Mouse (Mus musculus) cortical plate, adult 2 months (tissue): ENCODE measurements around the gene A930017K11Rik. TPM values are rescaled to one million over a fixed set of nuclear protein-coding genes. Genes with fewer than 3 reads are reported as not detected.
A peak's percentile ranks its signal among the peaks of the same experiment; 100 is the strongest.

Experiments used
- H3K27ac ChIP-seq: fragments of 200-500 bp; 2 replicates; pipeline ENCODE4 v1.5.1; 2012; ENCODE audit warnings: low read length, control low read depth, inconsistent platforms; ENCODE audit not compliant: insufficient read depth
- H3K4me1 ChIP-seq: fragments of 200-500 bp; 2 replicates; pipeline ENCODE4 v1.6.1; 2011; ENCODE audit warnings: low read length; ENCODE audit not compliant: control insufficient read depth, insufficient read depth
- H3K4me3 ChIP-seq: fragments of 200-500 bp; 2 replicates; pipeline ENCODE4 v1.5.1; 2011; ENCODE audit warnings: mild to moderate bottlenecking, low read length, control low read depth; ENCODE audit not compliant: insufficient read depth
- CTCF ChIP-seq: fragments of 200-500 bp; IDR thresholded peaks from 2 replicates; pipeline ENCODE4 v1.5.1; 2011; ENCODE audit warnings: mild to moderate bottlenecking, control low read depth, low read length; ENCODE audit not compliant: insufficient read depth; ENCODE audit errors: extremely low read depth
- POLR2A ChIP-seq: fragments of 200-500 bp; IDR thresholded peaks from 2 replicates; pipeline ENCODE4 v1.6.1; 2011; ENCODE audit warnings: mild to moderate bottlenecking, low read length, control low read depth; ENCODE audit not compliant: insufficient read depth; ENCODE audit errors: extremely low read depth
- polyA plus RNA-seq: library from polyadenylated mRNA; depleted of rRNA; stranded (reverse); fragments of >200 nt; gene quantifications from 2 replicates; pipeline ENCODE4 v1.2.3, GENCODE M21; 2012; rRNA removed

The A930017K11Rik gene
- 0.79 and 0.92 TPM in 2 replicates for polyA plus RNA-seq

DNA sequence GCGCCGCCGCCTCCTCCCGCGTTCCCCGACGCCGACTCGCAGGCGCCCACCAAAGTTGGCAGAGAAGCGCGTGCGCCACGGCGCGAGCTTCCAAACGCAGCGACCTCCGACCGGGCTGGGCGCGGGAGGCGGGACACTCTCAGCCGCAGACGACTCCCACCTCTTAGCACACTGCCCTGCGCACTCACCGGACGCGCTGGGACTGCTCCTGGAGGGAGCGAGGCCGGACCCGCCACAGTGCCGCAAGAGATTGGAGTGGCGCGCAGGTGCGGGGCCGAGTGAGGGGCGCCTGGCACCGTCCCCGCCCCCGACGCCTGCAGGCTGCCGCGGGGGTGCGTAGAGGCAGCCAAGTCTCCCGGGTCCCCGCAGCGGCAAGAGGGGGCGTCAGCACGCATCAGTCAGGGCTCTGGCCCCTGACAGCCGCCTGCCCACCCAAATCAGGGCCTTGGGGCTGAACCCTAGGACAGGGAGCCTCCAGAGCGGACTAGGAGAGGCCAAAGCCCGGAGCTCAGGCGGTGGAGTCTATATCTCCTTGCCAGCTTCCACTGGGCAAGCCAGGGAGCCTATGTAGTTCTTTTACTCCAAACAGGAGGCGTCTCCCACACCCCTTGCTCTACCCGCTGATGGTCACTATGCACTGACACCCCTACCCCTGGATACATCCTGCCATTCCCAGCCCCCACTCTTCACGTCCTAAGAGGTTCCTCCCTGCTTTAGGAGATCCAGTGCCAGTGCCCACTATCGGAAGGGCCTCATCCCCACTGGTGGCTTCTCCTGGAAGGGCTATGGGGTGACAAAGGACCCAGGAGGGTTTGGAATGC lies at the start of gene A930017K11Rik:
TSS of gene A930017K11Rik (minus strand) at position 763 of the 821 bp plus-strand sequence.
- Histone ChIP-seq H3K27ac (no peak within 1 kb of the TSS; the same call in 1 of the 2 replicates), H3K4me1 (no peaks in the 10 kb centered on the region), H3K4me3 (peak within 1 kb of the TSS; percentile 19; the same call in 1 of the 2 replicates)
- no peak for TF ChIP-seq POLR2A
- TF ChIP-seq CTCF, result no peak

- Histone ChIP-seq H3K27ac (no peak overlapping the region), H3K4me3 (no peak overlapping the region), H3K4me1 (no peaks in the 10 kb centered on the region)
- TF ChIP-seq CTCF, result no peak
- TF ChIP-seq POLR2A, result no peak
Measured at GRCm38 (mm10) chr17:25998425-25998824, 46.1 kb upstream of the A930017K11Rik start.

- Histone ChIP-seq H3K27ac (no peak overlapping the region), H3K4me3 (no peak overlapping the region), H3K4me1 (no peaks in the 10 kb centered on the region)
- TF ChIP-seq CTCF, result no peak
- no peak for TF ChIP-seq POLR2A
Measured at GRCm38 (mm10) chr17:25993489-25993888, 41.1 kb upstream of the A930017K11Rik start.

DNA sequence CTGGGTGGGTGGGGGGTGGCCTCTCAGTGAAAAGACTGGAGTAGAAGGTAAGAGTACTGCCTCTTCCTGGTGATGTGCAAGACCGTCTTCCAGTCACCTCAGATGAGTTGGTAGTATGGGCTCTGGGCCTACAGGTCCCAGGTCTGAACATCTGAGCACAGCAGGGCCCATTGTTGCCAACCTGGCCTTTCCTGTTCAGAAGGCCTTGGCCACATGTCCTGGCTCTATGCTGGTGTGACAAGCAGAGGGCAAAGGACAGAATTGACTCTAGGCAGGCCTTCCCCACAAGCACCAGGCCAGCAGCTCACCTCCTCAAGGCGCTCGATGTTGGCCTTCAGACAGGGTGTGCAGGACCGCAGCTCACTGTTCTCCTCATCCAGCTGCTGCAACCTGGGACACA lies 39.9 kb upstream of the A930017K11Rik start:
- H3K27ac ChIP-seq, result no peak overlapping the region
- TF ChIP-seq CTCF (no peak), POLR2A (no peak)
- H3K4me3 ChIP-seq, result no peak overlapping the region
- H3K4me1 ChIP-seq, result no peaks in the 10 kb centered on the region

- Histone ChIP-seq H3K27ac (no peak overlapping the region), H3K4me1 (no peaks in the 10 kb centered on the region), H3K4me3 (no peak overlapping the region)
- TF ChIP-seq CTCF (no peak), POLR2A (no peak)
Measured at GRCm38 (mm10) chr17:25990331-25990730, 38.0 kb upstream of the A930017K11Rik start.

DNA sequence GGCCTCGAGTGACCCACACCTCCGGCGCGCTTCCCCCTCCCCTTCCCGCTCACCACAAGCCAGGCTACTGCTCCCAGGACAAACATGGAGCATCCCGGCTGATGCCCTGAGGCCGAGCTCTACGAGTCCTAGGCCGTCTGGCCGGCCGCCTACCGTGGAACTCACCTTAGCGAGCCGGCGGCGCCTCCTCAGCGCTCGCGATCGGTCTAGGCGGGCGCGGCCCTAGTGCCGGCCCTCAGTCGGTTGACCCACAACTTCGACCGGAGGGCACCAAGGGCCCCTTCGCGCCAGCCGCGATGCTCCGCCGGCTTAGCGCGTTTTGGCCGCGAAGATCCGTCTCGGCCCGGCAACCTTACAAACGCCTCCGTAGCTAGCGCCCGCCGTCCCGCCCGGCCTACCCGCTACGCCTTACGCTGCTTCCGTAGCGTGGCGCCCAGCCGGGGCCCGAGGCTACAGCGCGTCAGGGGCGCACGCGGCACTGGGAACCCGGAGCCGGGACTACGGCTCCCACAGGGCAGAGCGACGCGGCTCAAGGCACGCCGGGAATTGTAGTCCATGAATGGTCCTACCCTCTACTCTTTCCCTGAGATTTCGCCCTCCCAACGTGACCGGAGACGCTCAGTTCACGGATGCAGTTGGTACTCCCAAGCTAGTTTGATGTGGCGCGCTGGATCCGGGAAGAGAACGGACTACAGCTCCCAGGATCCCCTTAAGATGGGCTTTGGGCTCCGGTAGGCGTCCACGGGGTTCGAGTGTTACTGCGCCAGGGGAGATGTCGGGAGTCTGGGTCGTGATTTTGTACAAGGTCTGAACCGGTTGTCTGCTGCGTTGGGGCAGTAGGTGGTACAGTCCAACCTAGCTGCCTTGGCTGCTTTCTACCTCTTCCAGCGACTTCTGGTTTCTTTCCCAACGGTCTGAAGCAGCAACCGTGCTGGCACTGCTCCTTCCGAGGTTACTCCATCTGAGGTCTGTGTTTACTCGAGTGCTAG lies 33.2 kb upstream of the A930017K11Rik start, which contains the start of gene Capn15:
TSS of gene Capn15 (minus strand) at position 491 of the 989 bp plus-strand sequence.
- Histone ChIP-seq H3K4me3 (peak within 1 kb of the TSS; percentile 41), H3K27ac (peak within 1 kb of the TSS; percentile 68), H3K4me1 (peaks cover 6% of the 10 kb centered on the region)
- TF ChIP-seq CTCF (no peak), POLR2A (peak; percentile 88; the same call in 1 of the 2 replicates)

- Histone ChIP-seq H3K27ac (peak overlapping the region; percentile 68), H3K4me3 (peak overlapping the region; percentile 41), H3K4me1 (peaks cover 10% of the 10 kb centered on the region)
- TF ChIP-seq POLR2A, result no peak
- no peak for TF ChIP-seq CTCF
Measured at GRCm38 (mm10) chr17:25984556-25985305, 32.4 kb upstream of the A930017K11Rik start.

GRCm38 (mm10) chr17:25984066-25984465 lies 31.7 kb upstream of the A930017K11Rik start:
- H3K4me1 ChIP-seq, result peaks cover 10% of the 10 kb centered on the region
- no peak overlapping the region for H3K27ac ChIP-seq
- peak overlapping the region; percentile 41; the same call in 1 of the 2 replicates for H3K4me3 ChIP-seq
- no peak for TF ChIP-seq POLR2A
- no peak for TF ChIP-seq CTCF

GRCm38 (mm10) chr17:25982913-25983312 lies 30.5 kb upstream of the A930017K11Rik start:
- H3K4me3 ChIP-seq, result no peak overlapping the region
- no peak overlapping the region for H3K27ac ChIP-seq
- TF ChIP-seq POLR2A, result no peak
- TF ChIP-seq CTCF, result no peak
- H3K4me1 ChIP-seq, result peaks cover 10% of the 10 kb centered on the region

- Histone ChIP-seq H3K4me1 (peaks cover 10% of the 10 kb centered on the region), H3K27ac (0 out of 2 replicates have a peak overlapping the region, but pooled peaks have one; percentile 9), H3K4me3 (no peak overlapping the region)
- no peak for TF ChIP-seq POLR2A
- no peak for TF ChIP-seq CTCF
Measured at GRCm38 (mm10) chr17:25980854-25981253, 28.5 kb upstream of the A930017K11Rik start.
